Mouse (Mus musculus): ENCODE measurements at regions not wholly inside any gene's neighbourhood (a gene's known extent, or its start where the extent isn't known, plus 50 kb on each side); places are given as distances from the start of the nearest gene placed in this dataset.
"Not testable (repeated sequence)": the region's sequence is repeated elsewhere in the genome, so short reads cannot be mapped to it uniquely, and the experiment has no call there.

DNA sequence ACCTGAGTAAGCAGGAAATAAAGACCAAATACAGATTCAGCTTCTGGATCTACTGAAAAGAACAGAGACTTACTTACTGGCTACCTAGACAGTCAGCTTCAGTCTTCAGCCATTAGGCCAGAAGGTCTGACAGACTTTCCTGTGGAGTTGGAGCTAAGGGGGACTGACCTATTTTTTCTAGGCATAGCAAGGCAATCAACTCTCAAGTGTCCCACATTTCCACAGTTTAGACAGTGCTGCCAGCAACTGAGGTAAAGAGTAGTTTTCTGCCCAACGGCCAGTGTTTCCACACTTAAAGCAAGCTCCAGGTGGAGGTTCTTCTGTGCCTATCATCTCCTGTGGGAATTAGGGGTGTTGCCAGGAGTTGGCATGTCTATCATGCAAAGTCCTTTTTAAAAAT, 111.3 kb upstream of the Ppp6c start:
- WGBS, result 93% methylated on average over 1 of the region's 1 CpGs

DNA sequence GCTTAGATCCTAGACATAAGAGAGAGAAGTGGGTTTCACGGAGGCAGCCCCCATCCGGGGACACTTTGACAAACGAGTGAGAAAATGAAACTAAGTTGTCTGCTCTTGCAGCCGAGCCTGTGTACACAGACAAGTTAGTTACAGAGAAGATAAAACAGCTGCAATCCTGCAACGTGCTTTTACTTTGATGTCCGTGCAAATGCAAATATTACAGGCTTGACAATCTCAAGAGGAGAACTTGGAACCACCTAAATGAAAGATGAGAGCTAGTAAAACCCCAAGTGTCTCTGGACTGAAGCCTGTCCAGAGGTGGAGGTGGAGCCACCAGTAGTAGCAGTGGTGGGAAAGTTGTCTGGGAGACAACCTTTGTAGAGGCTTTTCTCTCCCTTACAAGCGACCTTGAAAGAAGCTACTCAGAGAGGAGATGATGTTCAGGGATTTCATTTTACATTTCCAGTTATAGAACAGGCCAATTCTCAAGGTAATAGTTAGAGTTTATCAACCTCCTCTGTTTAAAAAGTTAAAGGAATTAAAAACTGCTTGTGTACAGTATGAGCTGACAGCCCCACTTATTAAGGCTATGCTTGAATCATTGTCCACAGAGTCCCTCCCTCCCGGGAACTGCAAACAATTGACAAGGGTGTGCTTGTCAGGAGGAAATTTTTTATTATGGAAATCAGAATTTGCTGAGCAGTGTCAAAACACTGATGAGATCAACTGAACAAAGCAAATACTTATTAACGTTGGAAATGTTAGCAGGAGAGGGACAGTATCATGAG, 99.7 kb upstream of the Ppp6c start:
- DNase-seq (ENCODE audit: low spot score), result no peak
- no peak for ATAC-seq (ENCODE audit: low FRiP score)
- Histone ChIP-seq H3K4me1 (replicated peaks; ENCODE audit: control insufficient read depth, insufficient read depth, low read length) (no peaks in the 10 kb centered on the region; the same call in 1 of the 2 replicates), H3K4me2 (replicated peaks) (no peak overlapping the region), H3K9me3 (ENCODE audit: control insufficient read depth, low read length) (no peaks in the 10 kb centered on the region), H3K27me3 (ENCODE audit: control insufficient read depth, insufficient read depth, low read length) (no peaks in the 10 kb centered on the region), H3K27ac (no peak overlapping the region), H3K4me3 (replicated peaks; ENCODE audit: low read length) (no peak overlapping the region), H3K9ac (no peak overlapping the region), H3K36me3 (replicated peaks; ENCODE audit: control insufficient read depth, insufficient read depth) (no peaks in the 10 kb centered on the region)
- 68% methylated on average over 9 of the region's 9 CpGs for WGBS

More for the DNA sequence above, 111.3 kb upstream of the Ppp6c start:
- Histone ChIP-seq H3K36me3 (replicated peaks; ENCODE audit: control insufficient read depth, insufficient read depth) (no peaks in the 10 kb centered on the region), H3K9ac (no peak overlapping the region), H3K4me1 (replicated peaks; ENCODE audit: control insufficient read depth, insufficient read depth, low read length) (no peaks in the 10 kb centered on the region), H3K9me3 (ENCODE audit: control insufficient read depth, low read length) (no peaks in the 10 kb centered on the region), H3K27ac (no peak overlapping the region), H3K4me3 (replicated peaks; ENCODE audit: low read length) (no peak overlapping the region), H3K4me2 (replicated peaks) (no peak overlapping the region), H3K27me3 (ENCODE audit: control insufficient read depth, insufficient read depth, low read length) (no peaks in the 10 kb centered on the region)
- no peak for ATAC-seq (ENCODE audit: low FRiP score)
- no peak for DNase-seq (ENCODE audit: low spot score)

DNA sequence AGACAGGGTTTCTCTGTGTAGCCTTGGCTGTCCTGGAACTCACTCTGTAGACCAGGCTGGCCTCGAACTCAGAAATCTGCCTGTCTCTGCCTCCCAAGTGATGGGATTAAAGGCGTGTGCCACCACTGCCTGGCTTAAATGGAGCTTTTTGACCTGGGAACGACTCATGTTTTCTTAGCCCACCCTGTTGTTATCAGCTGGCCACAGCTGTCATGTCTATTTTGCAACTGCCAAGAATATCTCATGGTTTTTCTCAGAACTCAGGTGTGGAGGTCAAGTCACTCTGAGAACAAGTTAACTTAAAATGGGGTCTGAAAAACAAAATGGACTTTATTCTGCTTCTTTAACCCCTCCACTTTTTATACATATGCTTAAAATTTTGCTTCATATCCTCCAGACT, 98.9 kb upstream of the Ppp6c start:
- H3K4me1 ChIP-seq (replicated peaks; ENCODE audit: control insufficient read depth, insufficient read depth, low read length); H3K27ac ChIP-seq; ATAC-seq (ENCODE audit: low FRiP score); H3K9me3 ChIP-seq (ENCODE audit: control insufficient read depth, low read length); H3K27me3 ChIP-seq (ENCODE audit: control insufficient read depth, insufficient read depth, low read length); H3K4me2 ChIP-seq (replicated peaks); H3K4me3 ChIP-seq (replicated peaks; ENCODE audit: low read length); DNase-seq (ENCODE audit: low spot score); H3K9ac ChIP-seq; H3K36me3 ChIP-seq (replicated peaks; ENCODE audit: control insufficient read depth, insufficient read depth): not testable (repeated sequence)
- 82% methylated on average over 3 of the region's 3 CpGs for WGBS

DNA sequence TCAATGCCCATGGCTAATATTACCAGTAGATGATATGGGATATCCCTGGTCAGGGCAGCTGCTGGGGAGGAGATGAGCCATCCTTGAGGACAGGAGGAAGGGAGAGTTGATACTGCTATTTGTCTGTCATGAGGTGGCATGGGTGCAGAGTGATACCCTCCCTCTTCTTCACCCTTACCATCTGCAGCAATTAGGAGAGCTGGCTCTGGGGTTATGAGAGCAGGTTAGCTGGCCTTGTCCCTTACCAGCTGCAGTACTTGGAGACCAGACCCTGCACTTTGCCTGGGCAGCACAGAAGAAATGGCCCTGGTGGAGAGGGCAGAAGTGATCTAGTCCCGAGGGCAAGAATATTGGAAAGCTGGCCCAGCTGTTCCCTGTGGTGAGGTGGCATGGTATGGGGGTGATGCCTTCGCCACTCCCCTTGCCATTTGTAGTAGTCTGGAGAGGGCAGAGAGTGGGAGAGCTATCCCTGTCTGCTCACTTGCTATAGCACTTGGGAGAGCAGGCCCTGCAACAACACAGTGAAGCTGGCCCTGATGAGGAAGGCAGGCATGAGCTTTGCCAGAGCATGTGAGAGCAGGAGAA, 73.6 kb upstream of the Ppp6c start:
- DNase-seq (ENCODE audit: low spot score) (no peak), ATAC-seq (ENCODE audit: low FRiP score) (no peak)
- Histone ChIP-seq H3K4me2 (replicated peaks) (no peak overlapping the region), H3K4me3 (replicated peaks; ENCODE audit: low read length) (no peak overlapping the region), H3K9ac (no peak overlapping the region), H3K27ac (no peak overlapping the region), H3K36me3 (replicated peaks; ENCODE audit: control insufficient read depth, insufficient read depth) (no peaks in the 10 kb centered on the region), H3K27me3 (ENCODE audit: control insufficient read depth, insufficient read depth, low read length) (no peaks in the 10 kb centered on the region), H3K4me1 (replicated peaks; ENCODE audit: control insufficient read depth, insufficient read depth, low read length) (no peaks in the 10 kb centered on the region), H3K9me3 (ENCODE audit: control insufficient read depth, low read length) (no peaks in the 10 kb centered on the region)
- 87% methylated on average over 2 of the region's 2 CpGs for WGBS

DNA sequence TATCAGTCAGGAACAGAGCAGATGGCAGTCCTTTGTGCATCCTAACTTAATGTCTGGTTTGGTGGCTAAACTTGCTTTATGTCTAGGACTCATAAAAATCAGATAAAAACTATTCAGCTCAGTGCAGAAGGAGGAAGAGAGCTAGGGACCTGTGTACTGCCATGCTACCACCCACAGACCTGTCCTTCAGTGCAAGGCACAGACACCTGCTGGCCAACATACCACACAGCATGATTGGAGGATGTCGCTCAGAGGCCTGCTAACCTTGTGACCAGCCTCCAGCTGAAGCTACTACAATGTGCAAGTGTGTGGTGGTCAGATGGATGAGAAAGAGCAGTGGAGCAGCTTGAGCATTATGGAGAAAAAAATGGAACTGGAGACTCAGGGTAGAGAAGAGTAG, 73.0 kb upstream of the Ppp6c start:
- no peak overlapping the region for H3K27ac ChIP-seq
- H3K4me2 ChIP-seq (replicated peaks), result no peak overlapping the region
- no peaks in the 10 kb centered on the region for H3K4me1 ChIP-seq (replicated peaks; ENCODE audit: control insufficient read depth, insufficient read depth, low read length)
- DNase-seq (ENCODE audit: low spot score) (no peak), ATAC-seq (ENCODE audit: low FRiP score) (no peak)
- no peaks in the 10 kb centered on the region for H3K9me3 ChIP-seq (ENCODE audit: control insufficient read depth, low read length)
- H3K9ac ChIP-seq, result no peak overlapping the region
- WGBS, result 78% methylated on average over 1 of the region's 1 CpGs
- H3K36me3 ChIP-seq (replicated peaks; ENCODE audit: control insufficient read depth, insufficient read depth), result no peaks in the 10 kb centered on the region
- no peaks in the 10 kb centered on the region for H3K27me3 ChIP-seq (ENCODE audit: control insufficient read depth, insufficient read depth, low read length)
- no peak overlapping the region for H3K4me3 ChIP-seq (replicated peaks; ENCODE audit: low read length)

DNA sequence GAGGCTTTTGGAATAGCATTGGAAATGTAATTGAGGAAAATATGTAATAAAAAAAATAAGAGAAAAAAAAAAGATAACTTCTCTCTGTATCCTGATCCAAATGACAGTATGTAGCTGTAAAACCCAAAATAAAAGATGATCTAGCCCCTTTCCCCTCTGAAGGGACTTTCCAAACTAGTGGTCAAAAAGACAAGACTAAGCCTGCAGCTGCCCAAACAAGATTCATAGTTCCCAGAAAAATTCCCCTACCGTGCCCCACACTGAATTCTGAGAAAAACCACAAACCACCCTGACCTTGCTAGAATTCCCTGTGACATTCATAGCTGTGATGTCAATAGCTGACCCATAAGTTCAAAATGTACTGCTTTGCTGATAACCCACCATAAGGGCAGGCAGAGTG, 69.2 kb upstream of the Ppp6c start:
- ATAC-seq (ENCODE audit: low FRiP score), result no peak
- no peaks in the 10 kb centered on the region for H3K27me3 ChIP-seq (ENCODE audit: control insufficient read depth, insufficient read depth, low read length)
- no peak overlapping the region for H3K4me3 ChIP-seq (replicated peaks; ENCODE audit: low read length)
- no peaks in the 10 kb centered on the region for H3K4me1 ChIP-seq (replicated peaks; ENCODE audit: control insufficient read depth, insufficient read depth, low read length)
- no peak overlapping the region for H3K27ac ChIP-seq
- H3K4me2 ChIP-seq (replicated peaks), result no peak overlapping the region
- no peaks in the 10 kb centered on the region for H3K36me3 ChIP-seq (replicated peaks; ENCODE audit: control insufficient read depth, insufficient read depth)
- WGBS, result 96% methylated on average over 1 of the region's 1 CpGs
- H3K9me3 ChIP-seq (ENCODE audit: control insufficient read depth, low read length), result no peaks in the 10 kb centered on the region
- no peak overlapping the region for H3K9ac ChIP-seq
- no peak for DNase-seq (ENCODE audit: low spot score)

DNA sequence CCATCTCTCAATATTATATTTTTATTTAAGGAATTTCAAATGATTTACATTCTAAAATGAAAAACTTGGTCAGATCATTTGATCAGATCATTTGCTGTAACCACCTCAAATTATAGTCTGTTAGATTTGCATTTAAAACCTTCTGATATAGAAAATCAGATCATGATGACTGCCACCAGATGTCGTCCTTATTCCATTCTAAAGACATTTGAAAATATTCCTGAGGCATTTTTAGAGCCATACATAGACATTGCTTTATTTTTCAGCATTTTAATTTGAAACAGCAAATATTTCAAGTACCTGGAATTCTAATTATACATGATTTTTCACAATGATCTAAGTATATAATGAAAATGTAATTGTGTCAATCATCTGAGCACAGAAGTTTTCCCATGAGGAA, 52.0 kb upstream of the Ppp6c start:
- WGBS, result 64% methylated on average over 1 of the region's 1 CpGs
- Histone ChIP-seq H3K27ac (no peak overlapping the region), H3K4me2 (replicated peaks) (no peak overlapping the region), H3K9ac (no peak overlapping the region), H3K4me1 (replicated peaks; ENCODE audit: control insufficient read depth, insufficient read depth, low read length) (no peaks in the 10 kb centered on the region), H3K9me3 (ENCODE audit: control insufficient read depth, low read length) (no peaks in the 10 kb centered on the region), H3K27me3 (ENCODE audit: control insufficient read depth, insufficient read depth, low read length) (no peaks in the 10 kb centered on the region), H3K36me3 (replicated peaks; ENCODE audit: control insufficient read depth, insufficient read depth) (no peaks in the 10 kb centered on the region), H3K4me3 (replicated peaks; ENCODE audit: low read length) (no peak overlapping the region)
- DNase-seq (ENCODE audit: low spot score), result peak; percentile 58
- no peak for ATAC-seq (ENCODE audit: low FRiP score)

Measured in hindbrain, embryonic 14.5 days (tissue).